Mouse (Mus musculus) urinary bladder, postnatal 25 days (tissue): ENCODE measurements around the gene Tent5a.

Experiments used
- DNase-seq: peaks from one replicate; pipeline ENCODE4 v3.0.0; 2022; ENCODE audit warnings: low spot score

The Tent5a gene

GRCm38 (mm10) chr9:85327242-85328211 is at the start of gene Tent5a:
Gene Tent5a (minus strand): TSS chr9:85327348.
- peak; percentile 78 for DNase-seq

- DNase-seq: no peak
These were observed 49.6 kb upstream of the Tent5a start for GRCm38 (mm10) chr9:85376643-85377307.

GRCm38 (mm10) chr9:85375152-85375551 is 48.0 kb upstream of the Tent5a start:
- no peak for DNase-seq

GRCm38 (mm10) chr9:85372034-85372433 is 44.9 kb upstream of the Tent5a start:
- no peak for DNase-seq

- DNase-seq: no peak
These were observed 42.4 kb upstream of the Tent5a start for GRCm38 (mm10) chr9:85369512-85369911.

GRCm38 (mm10) chr9:85357154-85357860 is 30.2 kb upstream of the Tent5a start:
- no peak for DNase-seq

- no peak for DNase-seq
These were observed 28.4 kb upstream of the Tent5a start for GRCm38 (mm10) chr9:85355559-85355958.

GRCm38 (mm10) chr9:85347823-85348523 is 20.8 kb upstream of the Tent5a start:
- DNase-seq: no peak

- DNase-seq: no peak
These were observed 16.0 kb upstream of the Tent5a start for GRCm38 (mm10) chr9:85342892-85343785.

DNA sequence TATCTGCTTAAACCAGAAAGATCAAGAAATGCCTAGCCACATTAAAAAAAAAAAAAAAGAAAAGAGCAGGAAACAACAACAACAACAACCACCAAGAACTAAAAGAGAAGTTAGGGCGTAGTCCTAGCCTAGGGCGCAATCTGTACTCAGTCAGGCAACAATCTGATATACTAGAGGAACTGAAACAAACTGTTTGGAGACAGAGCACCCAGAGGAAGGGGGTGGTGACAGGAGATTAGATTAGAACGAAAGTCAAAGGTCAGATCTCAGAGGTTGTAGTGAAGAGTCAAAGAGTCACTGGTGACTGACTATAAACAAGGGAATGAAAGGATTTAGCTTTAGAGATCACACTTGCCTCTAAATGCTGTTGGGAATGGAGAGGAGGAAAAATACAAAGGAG is 13.2 kb upstream of the Tent5a start:
- DNase-seq: no peak

- DNase-seq: no peak
These were observed 8.9 kb upstream of the Tent5a start for GRCm38 (mm10) chr9:85336046-85336445.

GRCm38 (mm10) chr9:85331521-85331920 is 4.4 kb upstream of the Tent5a start:
- DNase-seq: no peak

DNA sequence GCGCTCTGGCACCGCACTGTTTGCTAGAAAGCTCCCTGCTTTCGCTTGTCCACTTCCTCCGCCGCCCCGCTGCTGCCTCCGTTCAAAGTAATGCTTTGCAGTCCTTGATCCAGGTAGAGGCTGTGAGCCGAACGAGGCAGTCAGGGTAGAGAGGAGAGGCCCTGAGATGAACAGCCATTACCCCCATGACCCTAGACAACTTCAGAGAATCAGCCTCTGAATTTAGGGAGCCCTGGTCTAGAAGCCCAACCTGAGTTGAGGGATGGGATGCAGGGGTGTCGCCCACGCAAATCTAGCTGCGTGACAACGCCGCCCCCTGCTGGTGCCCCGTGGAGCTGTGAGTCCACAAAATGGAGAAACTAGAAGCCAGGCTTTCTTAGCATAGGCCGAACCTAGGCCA is 1.1 kb upstream of the Tent5a start:
- peak; percentile 92 for DNase-seq

- peak; percentile 50 for DNase-seq
These were observed 581 bp downstream of the Tent5a start for GRCm38 (mm10) chr9:85326292-85327241.

DNA sequence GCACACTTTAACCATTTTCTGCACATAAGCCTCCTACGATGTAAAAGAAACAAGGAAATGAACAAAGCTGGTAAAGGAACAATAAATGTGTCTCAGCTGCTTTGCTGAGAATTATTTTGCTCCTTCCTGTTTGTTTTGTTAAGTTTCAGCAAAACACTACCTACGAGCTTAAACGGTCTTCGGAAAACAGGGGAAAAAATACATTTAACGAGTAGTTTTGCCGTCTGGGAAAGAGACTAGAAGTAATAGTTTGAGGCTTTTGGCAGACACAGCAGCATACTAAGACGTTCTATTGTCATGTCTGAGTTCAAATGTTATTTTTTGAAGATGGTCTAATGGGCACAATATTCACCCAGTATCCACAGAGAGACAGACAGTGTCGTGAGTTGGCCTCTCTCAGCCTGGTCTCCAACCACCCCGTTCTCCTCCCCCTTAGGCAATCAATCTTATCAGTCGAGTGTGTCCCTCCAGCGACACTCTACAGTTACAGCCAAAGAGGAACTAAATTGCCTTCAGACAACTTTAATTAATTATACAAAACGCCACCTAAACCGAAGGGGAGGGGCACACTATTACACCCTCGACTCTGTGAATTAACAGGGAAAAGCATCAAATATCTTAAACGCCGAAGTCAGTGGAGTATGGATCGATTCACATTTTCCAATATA is 1.8 kb downstream of the Tent5a start:
- DNase-seq: no peak

GRCm38 (mm10) chr9:85324158-85324875 is 2.8 kb downstream of the Tent5a start:
- no peak for DNase-seq

DNA sequence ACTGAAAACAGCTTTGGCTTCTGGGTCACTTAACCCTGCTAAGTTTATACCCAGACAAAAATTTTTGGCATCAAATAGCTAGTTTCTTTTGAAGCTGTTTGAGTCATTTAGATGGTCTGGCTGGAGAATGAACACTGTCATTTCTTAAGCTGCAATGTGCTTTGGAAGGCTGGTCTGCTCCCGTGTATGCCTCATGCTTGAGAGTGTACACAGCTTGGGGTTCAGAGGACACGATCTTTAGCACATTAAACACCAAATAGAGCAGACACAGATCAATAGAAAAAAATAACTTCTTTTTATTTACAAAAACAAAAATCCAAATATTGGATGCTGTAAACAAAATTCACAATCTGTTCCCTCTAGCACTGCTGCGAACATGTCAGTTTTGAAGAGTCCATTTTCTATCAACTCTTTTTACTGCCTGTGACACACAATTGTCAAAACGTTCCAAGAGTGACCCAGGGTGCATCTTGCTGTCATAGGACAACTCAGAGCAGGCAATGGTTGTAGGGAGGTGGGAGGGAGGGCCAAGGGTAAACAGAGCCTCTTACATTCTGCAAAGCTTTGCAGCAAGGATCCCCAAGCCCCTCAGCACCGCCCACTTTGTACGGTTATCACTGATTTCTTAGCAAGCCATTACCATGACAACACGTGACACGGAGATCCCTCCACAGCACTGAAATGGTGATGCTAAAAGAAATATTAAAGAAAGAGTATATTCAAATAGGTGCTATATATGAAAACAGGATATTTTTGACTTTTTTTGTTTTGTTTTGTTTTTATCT is 6.8 kb downstream of the Tent5a start:
- DNase-seq: no peak

GRCm38 (mm10) chr9:85316122-85316521 is 11.0 kb downstream of the Tent5a start:
- DNase-seq: no peak
